Mouse (Mus musculus): ENCODE measurements at regions not wholly inside any gene's neighbourhood (a gene's known extent, or its start where the extent isn't known, plus 50 kb on each side); places are given as distances from the start of the nearest gene placed in this dataset.

- TF ChIP-seq CTCF (IDR thresholded peaks at IDR 0.05; ENCODE audit: borderline replicate concordance, insufficient read depth, low read length) (no peak), POLR2A (IDR thresholded peaks at IDR 0.05; ENCODE audit: low read depth, low read length) (no peak)
Measured at GRCm38 (mm10) chr16:46605001-46605878, 106.9 kb upstream of the Nectin3 start.

Measured in embryonic fibroblast, embryonic 13.5 days (primary cell).